Mouse (Mus musculus) cerebellum, adult 9-11 months (tissue): Measurements from ENCODE around the gene Lrrn3.

ENCODE experiments used
- DNase-seq: peaks from one replicate; pipeline ENCODE4 v3.0.0; 2022

Lrrn3 gene

DNA sequence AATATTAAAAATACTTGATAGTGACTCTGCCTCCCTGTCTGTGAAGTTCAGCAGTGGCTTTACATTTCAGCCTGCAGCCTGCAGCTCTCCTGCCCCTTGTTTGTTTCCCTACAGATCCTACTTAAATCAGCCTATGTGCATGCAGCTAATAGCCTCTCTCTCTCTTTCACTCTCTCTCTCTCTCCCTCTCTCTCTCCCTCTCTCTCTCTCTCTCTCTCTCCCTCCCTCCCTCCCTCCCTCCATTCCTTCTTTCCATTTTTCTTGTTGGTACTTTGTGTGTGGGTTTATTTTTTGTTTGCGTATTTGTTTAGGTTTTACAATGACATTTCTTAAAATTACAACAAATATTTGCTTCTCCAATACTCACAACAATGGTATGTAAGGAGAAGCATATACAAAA is at the start of gene Lrrn3:
Gene Lrrn3, minus strand, starts transcription at position 101 of the 400 bp plus-strand sequence.
- DNase-seq = no peak

DNA sequence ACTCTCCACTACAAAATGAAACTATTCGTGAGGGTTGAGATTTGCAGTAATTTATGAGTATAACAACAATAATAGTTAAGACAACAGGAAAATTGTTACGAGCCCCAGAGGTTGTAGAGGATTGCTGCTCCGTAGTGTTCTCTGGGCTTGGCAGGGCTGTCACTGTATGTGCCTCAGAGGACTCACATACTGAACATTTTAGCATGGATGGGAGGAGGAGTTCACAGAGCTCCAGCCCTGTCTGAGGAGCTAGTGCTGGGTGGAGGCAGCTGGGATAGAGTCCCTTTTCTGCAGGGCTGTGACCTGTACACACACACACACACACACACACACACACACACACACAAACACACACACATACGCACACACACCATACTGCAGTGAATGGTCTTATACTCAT is 42.2 kb upstream of the Lrrn3 start:
- DNase-seq = no peak

DNA sequence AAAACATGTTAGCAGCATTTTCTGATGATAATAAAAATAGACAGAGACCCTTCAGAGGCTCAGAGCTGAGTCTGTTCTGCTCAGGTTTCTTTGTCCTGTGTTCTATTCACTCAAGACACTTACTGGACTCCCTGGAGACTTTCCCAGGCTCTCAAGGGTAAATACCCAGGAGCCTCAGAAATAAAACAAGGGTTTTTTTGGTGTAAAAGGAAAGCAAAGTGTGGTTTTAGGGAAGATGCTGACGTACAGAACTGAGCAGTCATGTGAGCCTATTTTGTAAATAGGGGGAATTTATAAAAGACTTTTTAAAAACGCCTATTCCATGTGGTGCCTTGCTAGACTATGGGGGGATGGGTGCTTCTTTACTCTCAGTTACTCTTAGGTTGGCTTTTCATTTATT is 40.5 kb upstream of the Lrrn3 start:
- no peak for DNase-seq

DNA sequence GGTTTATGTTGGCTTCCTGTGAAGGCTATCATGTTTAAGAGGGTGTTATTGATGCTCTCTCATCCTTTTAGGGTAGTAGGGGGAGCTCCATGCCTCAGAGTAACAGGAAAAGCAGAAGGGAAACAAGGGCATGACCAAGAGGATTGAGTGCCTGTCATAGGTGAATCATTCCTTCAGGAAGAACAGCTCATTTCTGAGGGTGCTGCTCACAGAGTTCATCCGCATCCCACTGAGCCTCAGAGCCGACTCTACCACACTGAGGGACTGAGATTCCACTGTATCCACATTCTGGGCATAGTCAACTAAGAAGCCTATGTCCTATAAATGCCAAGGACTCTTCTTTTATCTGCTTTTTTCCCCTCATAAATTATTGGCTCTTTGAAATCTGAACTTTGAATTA is 35.4 kb upstream of the Lrrn3 start:
- DNase-seq = no peak

DNA sequence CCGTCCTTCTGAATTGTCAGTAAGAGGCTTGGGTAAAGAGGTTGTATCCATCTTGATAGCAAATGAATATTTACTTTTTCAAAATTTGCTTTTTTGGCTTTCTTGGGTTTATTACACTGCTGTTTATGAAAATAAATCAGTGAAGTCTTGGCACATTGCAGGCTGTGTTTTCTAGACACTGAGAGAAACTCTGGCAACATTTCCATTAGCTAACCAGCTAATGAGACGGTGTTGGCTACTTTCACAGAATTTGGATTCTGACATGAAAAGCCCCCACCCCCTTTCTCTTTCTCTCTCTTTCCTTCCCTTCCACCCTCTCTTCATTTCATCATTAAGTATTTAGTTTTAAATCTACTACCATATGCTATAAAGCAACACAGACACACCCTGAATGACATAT is 34.1 kb upstream of the Lrrn3 start:
- no peak for DNase-seq

DNA sequence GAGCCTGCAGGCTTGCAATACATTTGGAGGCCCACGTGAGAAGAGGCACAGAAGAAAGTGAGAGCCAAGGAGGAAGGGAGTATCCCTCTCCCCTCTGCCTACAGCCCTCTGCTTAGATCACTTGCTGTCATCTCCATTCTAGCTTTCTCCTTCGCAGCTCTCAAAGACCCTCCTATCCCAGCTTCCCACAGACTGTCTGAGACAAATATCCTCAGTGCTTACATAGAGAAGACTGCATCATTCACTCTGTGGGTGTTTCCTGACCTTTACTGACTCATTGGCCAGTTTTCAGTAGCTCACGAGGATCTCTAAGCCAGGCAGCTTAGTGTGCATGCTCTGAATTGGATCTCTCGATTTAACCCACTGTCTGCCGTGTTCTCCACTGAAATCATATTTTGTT is 32.7 kb upstream of the Lrrn3 start:
- no peak for DNase-seq

DNA sequence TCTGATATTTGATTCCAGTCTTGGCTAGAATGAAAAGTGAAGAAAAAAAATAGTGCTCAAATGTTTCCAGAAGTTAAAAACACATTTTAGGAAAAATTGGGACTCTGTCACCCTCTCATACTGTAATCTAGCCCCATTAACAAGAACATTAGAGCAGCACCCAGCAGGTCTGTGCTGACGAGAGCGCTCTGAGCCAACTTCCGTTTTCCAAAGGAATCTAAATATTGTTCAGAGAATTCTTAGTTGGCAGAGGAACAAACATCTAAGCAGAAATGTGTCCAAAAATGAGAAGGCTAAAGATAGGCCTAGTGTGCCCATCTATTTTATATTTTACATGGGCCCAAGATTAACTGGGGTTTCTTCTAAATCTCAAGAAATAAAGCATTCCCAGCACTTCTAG is 24.4 kb upstream of the Lrrn3 start:
- no peak for DNase-seq

DNA sequence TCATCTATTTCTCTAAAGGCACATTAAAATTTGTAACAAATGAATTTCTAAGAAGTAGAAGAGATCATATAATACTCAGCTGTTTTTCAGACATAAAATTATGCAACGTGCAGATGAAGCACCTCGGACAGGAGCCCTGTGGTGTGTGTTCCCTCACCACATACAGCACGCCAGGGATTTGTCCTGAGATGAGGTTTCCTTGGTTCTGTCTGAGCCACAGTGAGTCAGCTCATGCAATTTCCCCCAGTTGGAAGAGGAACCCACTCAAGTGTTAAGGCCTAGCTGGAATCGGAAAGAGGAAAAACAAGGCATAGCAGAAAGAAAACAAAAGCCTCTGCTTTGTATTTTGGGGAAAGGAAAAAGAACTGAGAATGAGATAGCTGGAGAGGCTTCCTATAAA is 22.4 kb upstream of the Lrrn3 start:
- no peak for DNase-seq

DNA sequence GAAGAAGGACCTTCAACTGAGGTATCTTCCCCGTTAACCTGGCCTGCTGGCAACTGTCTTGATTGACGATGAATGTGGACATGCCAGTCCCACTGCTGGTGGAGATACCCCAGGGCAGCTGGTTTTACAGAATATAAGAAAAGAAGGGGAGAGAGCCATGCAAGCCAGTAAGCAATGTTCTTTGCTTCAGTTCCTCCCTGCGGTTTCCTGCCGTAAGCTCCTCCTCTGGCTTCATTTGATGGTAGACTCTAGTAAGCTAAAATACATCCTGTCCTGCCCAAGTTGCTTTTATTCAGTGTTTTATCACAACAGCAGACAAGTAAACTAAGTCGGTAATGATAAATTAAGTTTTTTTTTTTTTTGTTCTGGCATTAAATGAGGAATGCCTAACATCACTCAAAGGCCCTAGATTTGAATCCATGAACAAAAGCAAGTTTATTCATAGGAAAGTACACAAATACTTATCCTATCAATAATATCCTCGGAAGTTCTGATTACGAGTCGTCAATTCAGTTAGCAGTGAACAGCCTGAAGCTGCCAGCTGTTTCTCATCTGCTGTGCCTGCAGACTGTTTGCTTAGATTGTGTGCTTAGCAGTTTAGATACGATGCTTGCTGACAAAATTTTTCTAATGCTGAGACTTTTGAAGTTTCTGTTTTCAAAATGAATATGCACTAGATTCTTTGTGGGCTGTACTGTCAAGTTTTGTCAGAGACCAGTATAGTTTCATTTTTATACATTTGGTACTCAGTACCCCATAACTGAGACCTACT is 14.0 kb upstream of the Lrrn3 start:
- no peak for DNase-seq

DNA sequence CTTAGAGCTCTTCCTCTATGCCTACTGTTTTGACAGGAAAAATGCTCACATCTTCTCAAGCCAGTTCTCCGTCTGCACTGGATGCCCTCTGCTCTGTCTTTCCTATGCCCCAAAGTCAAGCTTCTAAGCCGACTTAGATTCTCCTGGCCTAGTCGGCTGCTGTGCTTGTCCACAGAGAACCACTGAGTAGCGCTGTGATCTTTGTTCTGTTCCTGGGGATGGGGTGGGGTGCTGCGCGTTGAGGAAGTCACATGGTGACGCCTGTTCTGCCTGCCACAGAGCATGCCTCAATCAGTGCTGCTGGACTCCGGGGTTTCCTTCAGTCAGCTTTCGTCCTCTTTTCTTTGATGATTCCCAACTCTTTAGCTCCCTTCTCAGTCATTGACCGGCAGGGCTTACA is 8.4 kb upstream of the Lrrn3 start:
- DNase-seq = no peak

DNA sequence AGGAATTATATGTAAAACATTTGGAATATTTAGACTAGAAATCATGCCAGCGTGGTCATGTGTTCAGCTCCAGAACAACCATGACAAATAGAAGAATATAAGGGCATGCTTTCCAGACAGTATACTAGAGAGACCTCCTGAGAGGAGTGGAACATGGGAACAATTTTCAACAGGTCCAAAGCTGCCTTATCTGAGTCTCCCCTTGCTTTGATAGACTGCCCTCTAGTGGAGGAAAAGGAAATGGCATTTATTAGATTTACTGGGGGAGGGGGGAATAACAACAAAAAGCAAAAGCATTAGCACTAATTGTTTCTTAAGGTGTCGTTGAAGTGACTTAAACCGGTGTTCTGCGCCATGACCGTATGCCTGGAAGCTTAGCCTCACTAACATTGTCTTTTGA is 774 bp upstream of the Lrrn3 start:
- peak; percentile 44 for DNase-seq

DNA sequence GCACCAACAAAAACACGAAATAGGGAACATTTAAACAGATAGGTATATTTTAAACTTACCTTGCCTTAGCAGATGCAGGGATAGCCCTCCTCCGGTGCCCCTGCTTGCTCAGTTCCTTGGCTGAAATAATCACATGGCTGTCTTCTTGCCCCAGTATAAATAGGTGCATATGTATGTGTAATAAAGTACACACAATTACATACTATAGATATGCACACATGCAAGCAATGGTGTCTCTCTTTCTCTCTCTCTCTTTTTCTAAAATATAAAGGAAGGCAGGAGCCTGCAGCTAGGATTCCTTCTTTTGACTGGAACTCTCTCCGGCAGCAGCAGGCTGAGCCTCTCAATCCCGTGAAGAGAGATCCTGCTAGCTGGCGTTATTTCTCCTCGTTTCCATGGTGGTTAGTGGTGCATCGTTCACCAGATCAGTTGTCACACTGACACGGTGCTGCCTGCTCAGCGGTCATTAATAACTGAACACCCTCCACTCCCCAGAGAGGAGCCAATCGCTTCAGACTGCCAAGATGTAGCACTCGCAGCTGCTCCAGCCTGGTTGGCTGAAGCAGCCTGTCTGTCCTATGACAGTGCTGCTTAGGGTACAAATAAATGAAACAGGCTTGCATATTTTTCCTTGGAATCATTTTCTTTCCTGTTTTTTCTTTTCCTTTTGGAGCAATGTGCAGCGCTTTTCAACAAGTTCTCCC is 567 bp downstream of the Lrrn3 start:
- peak; percentile 84 for DNase-seq

DNA sequence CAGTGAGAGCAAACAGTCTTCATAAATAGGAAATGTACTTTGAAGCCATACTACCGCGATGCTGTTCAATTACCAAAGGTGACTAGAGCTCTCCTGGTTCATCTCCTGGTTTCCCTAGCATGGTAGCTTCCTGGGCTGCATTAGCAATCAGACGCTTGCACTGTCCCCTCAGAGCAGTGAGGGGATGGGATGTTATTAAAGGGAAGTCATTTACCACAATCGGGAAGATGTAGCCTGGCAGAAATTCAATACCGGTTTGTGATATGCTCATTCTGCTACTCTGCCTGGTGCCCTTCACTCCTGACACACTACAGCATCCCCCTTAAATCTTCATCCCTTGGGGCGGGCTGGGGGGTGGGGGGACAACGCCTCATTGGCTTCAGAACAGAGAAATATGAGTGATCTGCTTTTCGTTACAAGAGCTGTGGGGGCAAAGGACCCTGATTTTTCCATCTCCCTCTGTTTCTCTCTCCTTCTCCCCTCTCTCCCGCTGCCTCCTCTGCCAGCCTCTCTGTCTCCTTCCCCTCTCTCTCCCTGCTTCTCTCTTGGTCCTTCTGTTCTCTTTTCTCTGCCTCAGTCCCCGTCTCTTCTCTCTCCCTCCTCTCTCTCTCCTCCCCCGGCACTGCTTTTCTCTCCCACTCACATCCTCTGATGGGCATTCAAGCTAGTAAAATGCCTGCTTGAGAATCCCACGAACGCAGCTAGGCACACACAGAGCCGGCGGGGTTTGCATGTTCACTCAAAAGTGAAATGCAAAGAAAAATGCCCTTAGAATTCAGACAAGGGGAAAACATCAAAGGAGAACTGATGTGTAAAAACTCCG is 1.3 kb downstream of the Lrrn3 start:
- DNase-seq = peak; percentile 44

DNA sequence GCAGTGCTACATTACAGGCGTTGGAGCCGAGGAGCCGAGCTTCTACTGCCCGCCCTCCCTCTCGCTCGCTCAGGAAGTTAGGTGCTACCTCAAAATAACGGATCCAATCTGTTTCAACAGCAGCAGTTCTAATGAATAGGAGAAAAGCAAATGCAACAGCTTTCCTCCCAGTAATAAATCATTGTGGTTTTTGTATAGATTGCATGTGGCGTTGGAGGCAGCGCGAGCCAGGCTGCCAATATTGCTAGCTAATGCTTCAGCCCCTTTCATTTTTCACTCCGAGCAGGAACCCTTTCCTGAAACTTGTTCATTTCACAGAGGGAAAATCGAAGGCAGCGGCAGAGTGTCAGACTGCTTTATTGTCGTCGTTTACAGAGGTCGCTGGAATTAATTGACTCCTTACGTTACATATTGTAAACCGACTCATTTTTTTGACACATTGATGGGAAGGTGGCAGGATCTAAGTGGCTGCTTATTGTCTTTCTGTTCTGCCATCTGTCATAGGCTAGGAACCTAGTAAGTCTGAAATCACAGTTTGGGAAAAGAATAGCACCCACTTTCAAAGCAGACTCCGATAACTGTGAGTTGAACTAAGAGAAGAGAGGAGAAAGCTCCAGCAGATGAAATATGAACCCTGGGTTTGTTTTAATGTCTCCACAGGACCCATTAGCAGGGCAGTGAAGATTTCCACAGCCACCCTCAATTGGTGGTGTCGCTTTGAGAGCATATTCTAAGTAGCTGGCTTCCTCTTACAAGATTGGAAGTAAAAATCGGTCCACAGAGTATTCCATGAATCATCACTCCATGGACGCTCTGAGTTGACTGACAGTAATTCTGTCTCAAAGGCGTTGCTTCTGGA is 2.4 kb downstream of the Lrrn3 start:
- DNase-seq = peak; percentile 23

DNA sequence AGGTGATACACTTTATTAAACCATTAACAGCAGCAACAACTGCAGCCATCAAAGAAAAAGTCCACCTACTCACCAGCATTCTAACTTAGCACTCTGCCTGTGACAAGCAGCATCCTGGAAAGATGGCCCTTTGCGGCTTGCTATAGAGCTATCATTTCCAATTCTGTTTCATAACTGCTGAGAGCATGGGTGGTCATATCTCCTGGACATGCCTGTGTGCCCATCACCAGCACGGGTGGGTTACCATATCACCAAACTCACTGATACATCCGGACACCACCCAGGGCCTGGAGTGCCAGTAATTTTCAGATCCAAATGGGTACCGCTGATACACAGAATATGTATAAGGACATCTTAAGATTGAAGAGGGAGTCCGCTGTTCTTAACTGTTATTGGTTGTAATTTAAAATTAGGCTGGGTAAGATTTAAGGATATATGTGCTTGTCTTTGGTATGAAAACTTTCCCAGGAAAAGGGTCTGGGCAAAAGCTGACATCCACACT is 3.1 kb downstream of the Lrrn3 start:
- peak; percentile 20 for DNase-seq

DNA sequence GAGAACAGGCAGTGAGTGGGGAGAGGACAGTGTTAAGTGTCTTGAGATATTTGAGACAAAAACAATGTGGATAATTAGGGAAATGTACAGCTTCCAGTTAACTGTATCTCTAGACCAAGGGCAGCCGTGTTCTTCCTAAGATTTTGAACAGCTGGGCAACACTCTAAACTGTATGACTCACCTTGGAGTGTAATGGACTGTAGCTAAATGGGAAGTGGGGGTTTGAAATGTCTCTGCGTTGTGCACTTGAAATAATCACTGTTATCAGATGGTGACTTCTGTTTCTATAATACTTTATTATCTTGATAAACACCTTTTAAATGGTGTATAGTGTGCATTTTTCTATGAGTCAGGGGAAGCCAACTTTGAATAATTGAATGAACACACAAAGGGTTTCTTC is 4.7 kb downstream of the Lrrn3 start:
- DNase-seq = no peak

DNA sequence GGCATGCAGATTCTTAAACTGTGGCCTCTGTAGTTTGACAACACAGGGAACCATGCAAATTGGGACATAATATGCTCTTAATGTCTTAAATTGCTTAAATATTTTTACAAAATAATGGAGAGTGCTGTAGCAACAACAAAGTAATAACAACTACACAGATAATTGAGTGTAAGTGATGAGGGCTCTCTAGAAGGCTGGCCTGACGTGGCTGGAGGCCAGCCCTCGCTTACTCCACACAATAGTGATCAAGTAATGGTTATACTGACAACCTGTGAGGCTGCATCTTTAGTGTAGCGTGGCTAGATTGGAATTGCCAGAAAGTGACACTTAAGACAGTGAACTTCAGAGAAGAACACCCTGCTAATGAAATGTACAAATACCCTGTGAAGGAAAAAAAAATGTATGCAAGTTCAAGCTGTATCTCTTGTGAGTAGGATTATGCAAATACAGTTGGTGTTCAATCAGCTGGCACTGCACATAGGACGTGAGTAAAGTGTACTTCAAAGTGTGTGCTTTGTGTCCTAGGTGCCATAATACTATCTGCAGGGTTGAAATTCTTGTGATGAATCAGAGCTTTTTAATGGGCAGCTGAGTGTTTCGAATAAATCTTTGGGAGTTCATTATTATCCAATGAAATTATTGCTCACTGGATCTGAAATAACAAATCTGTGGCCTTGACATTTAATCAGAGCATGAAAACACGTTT is 17.0 kb downstream of the Lrrn3 start:
- no peak for DNase-seq

DNA sequence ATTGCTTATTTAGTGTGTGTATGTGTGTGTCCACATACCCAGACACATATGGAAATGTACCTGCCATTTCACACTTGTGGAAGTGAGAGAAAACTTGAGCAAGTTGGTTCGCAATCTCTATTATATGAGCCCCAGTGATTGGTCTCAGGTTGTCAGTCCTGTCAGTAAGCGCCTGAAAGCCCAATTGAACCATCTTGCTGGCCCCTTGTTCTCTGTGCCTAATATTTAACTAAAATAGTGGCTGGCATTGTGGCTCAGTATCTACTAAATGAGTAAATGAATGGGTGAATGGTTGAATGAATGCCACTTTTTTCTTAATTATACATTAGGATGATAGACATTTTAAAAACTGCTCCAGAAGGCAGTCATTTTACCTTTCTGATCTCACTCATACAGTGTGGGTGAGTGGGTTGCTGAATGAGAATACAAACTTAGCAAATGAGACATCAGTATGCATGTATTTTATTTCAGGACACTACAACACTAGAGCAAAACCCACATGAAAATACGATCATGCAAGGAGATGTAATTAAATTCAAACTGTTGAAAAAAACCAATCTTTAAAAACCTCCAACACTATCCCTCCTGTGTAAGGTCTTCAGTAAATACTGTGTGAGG is 17.7 kb downstream of the Lrrn3 start:
- DNase-seq = no peak

DNA sequence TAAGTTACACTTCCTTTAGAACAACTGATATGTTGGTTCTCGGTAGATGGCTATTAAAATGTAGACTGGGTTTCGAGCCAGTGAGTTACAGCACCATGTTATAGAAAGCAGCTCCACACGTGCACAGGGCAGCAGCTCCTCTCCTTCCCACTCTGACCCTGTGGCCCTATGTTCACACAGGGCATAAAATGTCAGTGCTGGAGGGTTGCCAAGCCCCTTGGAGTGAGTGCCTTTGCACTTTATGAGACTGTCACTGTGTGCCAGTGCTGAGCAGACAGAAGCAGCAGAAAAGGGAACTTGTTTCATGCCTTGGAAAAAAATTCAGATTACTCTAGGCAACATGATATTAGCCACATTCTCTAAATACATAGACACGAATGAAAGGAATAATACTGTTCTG is 47.8 kb downstream of the Lrrn3 start:
- peak; percentile 20 for DNase-seq

DNA sequence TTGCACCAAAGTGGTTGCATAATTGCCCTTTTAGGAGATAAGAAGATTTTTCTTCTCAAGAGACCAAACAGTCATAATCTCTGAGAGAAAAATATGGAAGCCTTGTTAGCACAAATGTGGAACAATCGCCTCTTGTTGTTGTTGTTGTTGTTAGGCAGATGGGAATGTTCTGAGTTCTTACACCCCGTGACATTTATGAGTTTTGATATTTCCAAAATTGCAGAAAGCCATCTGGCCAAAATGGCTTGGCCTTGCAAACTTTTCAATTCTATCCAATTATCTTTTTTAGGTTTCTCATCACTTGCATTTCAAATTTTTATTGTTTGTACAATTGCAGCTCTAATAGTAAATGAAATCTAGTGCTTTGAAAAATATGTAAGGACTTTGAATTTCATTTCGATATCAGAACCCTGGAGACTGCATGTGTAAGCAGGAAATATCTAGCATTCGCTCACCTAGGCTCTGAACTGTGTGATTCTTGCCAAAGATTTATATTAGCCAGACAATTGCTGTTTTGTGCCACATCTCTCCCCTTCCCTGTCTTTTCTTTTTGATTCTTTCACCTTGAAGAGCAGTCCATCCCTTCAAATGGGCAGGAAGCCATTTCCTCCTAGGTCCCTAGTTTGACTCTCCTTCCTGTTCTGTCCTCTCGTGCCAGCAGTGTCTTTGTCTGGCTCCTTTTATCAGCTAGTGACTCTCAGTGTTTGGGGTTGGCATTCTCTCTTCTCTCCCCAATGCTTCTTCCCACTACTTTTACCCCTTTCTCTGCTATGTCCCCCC is 49.8 kb downstream of the Lrrn3 start:
- peak; percentile 47 for DNase-seq

DNA sequence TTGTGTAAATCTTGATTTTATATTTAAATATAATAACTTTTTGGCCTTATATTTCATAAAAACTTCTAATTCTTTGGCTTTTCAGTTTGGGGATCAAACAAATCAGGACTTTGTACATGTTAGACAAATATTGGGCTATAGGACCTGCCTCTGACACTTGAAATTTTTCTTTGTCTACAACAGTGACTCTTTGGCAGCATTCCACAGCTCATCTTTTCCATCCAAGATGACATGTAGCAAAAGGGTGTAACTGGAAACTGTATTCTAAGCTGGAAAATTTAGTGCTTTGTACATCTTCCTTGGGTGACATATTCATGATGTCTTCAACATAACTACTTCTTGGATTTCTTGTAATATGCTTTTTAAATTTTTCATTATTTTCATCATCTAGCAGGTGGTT is 57.4 kb downstream of the Lrrn3 start:
- no peak for DNase-seq
